Mouse (Mus musculus) CD8-positive naive resting alpha-beta T cell, adult 2 months (primary cell): ENCODE data around the gene Gabarapl2.

Source experiments
- DNase-seq, 2 experiments: peaks; one replicate each; pipeline ENCODE4 v3.0.0; 2022; ENCODE audit warnings: low read depth in 2 of 2, low spot score in 2 of 2

Gene Gabarapl2

GRCm38 (mm10) chr8:111967246-111967870 is 26.9 kb downstream of the Gabarapl2 start:
- no peak for DNase-seq

- no peak for DNase-seq
Observed at GRCm38 (mm10) chr8:111968541-111968940, 28.0 kb downstream of the Gabarapl2 start.

- DNase-seq: no peak
Observed at GRCm38 (mm10) chr8:111968991-111969390, 28.5 kb downstream of the Gabarapl2 start.

GRCm38 (mm10) chr8:111974138-111974537 is 33.6 kb downstream of the Gabarapl2 start:
- no peak for DNase-seq

GRCm38 (mm10) chr8:111975706-111976105 is 35.2 kb downstream of the Gabarapl2 start:
- DNase-seq: no peak

DNA sequence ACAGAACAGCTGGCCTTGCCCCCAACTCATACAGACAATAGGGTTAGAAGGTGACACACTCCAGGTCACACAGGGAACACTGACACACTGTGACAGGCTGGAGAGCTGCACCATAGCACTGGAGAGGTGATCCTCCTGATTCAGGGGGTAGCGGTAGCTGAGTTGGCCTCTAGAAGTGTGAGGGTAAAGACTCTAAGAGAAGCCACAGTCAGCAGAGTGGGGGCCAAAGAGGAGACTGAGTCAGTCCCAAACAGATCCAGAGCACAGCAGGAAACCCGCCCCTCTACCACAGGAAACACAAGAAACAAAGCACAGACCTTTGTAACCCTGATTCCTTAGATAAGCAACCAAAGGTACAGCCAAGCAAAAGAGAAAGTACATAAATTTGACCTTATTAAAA is 35.8 kb downstream of the Gabarapl2 start:
- no peak for DNase-seq

DNA sequence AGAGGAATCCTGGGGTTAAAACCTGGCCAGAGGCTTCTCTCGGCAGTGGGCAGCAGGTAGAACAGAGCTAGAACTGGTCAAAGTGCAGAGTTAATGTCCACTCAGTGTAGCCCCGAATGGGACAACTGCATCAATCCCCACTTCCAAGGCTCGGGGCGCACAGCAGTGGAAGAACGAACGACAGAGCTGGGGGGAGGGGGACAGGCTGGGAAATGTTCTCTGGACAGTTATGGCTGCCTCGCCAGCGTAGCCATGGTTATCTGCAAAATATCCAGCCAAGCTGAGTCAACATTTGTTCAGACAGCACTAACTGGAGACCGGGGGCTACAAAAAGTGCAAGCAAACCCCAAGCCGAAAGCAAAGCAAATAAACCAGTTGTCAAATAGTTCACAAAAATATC is 37.6 kb downstream of the Gabarapl2 start:
- DNase-seq: no peak

DNA sequence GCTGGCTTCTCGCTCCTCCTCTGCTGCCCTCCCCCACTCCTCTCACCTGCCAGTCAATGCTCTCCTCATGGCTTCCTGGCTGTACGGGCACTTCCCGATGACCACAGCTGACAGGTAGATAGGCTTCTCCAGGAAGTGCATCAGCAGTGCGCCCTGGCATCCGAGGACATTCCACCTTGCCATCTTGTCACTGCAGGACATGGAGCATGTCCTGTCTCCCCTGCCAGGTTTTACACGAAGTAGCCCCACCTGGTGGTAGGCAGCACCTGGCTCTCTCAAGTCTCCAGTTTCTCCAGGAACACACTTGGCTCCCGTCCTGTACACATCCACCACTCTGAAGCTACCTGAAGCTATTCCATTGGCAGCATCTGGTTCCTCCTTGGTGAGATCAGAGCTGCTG is 41.6 kb downstream of the Gabarapl2 start:
- no peak for DNase-seq

DNA sequence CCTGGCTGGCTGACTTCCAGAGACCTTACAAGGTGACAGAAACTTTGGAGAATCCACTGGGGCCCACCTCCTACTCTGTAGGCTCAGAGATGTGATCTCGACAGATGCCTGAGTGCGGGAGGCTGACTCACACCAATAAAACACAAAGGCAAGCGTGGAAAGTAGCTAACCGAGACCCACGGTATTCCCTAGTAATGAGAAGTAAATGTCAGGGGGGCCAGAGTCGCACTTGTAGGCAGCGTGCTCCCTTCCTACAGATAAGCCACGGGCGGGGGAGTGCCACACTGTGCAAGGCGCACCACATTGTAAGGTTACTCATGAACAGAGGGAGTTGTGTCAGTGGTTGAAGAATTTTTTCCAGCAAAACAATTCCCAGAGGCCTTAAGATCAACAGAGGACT is 44.0 kb downstream of the Gabarapl2 start:
- no peak for DNase-seq

DNA sequence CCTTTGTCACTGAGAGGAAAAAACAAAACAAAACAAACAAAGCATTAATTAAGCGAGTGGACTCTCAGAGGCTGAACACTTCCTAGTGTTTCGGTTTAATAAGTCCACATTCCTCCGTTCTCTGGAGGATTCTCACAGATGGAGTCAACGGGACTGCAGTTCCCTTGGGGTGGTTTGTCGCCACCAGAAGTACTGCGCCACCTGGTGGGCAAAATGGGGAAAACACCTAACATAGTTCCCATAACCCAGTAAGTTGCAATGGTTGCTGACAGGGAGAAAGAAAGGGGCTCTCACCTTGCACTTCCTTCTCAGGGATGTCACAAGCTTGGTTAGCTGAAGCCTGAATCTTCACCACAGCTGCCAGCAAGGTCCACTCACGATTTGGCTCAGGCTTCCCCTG is 49.4 kb downstream of the Gabarapl2 start:
- DNase-seq: peak; percentile 72 to 78

DNA sequence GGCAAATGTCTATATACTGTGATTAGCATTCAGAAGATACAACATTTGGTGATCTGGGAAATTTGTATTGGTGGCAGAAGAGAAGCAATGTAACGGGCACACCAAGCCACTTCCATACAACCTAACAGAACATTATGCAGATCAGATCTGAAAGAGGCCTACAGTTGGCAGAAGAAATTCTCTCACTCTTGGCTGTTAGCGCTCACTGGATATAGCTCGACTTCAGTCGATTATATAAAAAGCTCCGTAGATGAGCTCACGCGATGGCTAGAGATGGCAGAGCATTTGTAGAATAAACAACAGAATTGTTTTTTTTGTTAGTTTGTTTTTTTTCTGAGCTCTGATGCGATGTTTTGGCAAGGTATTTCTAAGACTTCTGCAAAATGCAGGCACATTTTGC is 50.8 kb downstream of the Gabarapl2 start:
- DNase-seq: no peak

GRCm38 (mm10) chr8:111992013-111992702 is 51.7 kb downstream of the Gabarapl2 start, which contains the start of gene Adat1:
Gene Adat1 (minus strand): TSS chr8:111992302.
- peak; percentile 66 to 72 for DNase-seq

DNA sequence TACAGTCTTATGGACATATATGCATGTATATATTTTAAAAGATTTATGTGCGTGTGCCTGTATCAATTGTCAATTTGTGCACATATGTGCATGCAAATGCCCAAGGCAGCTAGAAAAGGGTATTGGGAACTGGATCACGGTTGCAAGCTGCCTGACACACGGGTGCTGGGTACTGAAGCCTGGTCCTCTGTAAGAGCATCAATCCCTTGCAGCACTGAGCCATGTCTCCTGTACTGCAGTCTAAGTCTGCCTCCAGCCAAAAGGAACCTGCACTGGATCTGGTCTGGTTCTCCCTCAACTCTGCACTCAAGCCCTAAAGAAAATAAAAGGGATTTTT is 52.2 kb downstream of the Gabarapl2 start:
- no peak for DNase-seq
